Mouse (Mus musculus): ENCODE results near the gene Nr2f6. TPM values are rescaled to one million over a fixed set of nuclear protein-coding genes. Genes with fewer than 3 reads are reported as not detected.

Gene Nr2f6
- polyA plus RNA-seq (2015; fragmentation: Nextera tagmentation; extraction: Ambion mirVana), result 43.4 and 51.5 TPM in 2 replicates

GRCm38 (mm10) chr8:71381421-71381970 is at the start of gene Nr2f6:
TSS of gene Nr2f6 (minus strand) at chr8:71381960.
- under 1% methylated on average over 44 of the region's 89 CpGs for WGBS
- Histone ChIP-seq H3K4me2 (peak within 1 kb of the TSS; percentile 97), H3K36me3 (peaks cover 16% of the 10 kb centered on the region; the same call in 1 of the 2 replicates), H3K9me3 (replicated peaks) (no peaks in the 10 kb centered on the region), H3K27me3 (no peaks in the 10 kb centered on the region), H3K27ac (peak within 1 kb of the TSS; percentile 93), H3K4me1 (replicated peaks) (peaks cover 44% of the 10 kb centered on the region), H3K9ac (peak within 1 kb of the TSS; percentile 86), H3K4me3 (peak within 1 kb of the TSS; percentile 81)
- ATAC-seq (replicated peaks; ENCODE audit: insufficient number of reproducible peaks, insufficient read depth, low FRiP score, low read depth), result peak; percentile 51

GRCm38 (mm10) chr8:71422121-71422520 is 40.4 kb upstream of the Nr2f6 start:
- Histone ChIP-seq H3K27ac (no peak overlapping the region), H3K27me3 (no peaks in the 10 kb centered on the region), H3K4me3 (no peak overlapping the region), H3K9me3 (replicated peaks) (no peaks in the 10 kb centered on the region), H3K36me3 (no peaks in the 10 kb centered on the region), H3K4me2 (no peak overlapping the region), H3K4me1 (replicated peaks) (no peaks in the 10 kb centered on the region), H3K9ac (no peak overlapping the region)
- no peak for ATAC-seq (replicated peaks; ENCODE audit: insufficient number of reproducible peaks, insufficient read depth, low FRiP score, low read depth)

- no peaks in the 10 kb centered on the region; the same call in 1 of the 2 replicates for H3K27me3 ChIP-seq
- peaks cover 10% of the 10 kb centered on the region for H3K4me1 ChIP-seq (replicated peaks)
- no peak overlapping the region for H3K27ac ChIP-seq
- no peak overlapping the region for H3K4me3 ChIP-seq
- no peak overlapping the region for H3K4me2 ChIP-seq
- no peaks in the 10 kb centered on the region for H3K9me3 ChIP-seq (replicated peaks)
- no peak for ATAC-seq (replicated peaks; ENCODE audit: insufficient number of reproducible peaks, insufficient read depth, low FRiP score, low read depth)
- H3K9ac ChIP-seq, result no peak overlapping the region
- peaks cover 18% of the 10 kb centered on the region; the same call in 1 of the 2 replicates for H3K36me3 ChIP-seq
- WGBS, result 45% methylated on average over 11 of the region's 11 CpGs
Measured at GRCm38 (mm10) chr8:71411535-71412273, 29.9 kb upstream of the Nr2f6 start.

GRCm38 (mm10) chr8:71408231-71408630 is 26.5 kb upstream of the Nr2f6 start:
- H3K27ac ChIP-seq, result no peak overlapping the region
- ATAC-seq (replicated peaks; ENCODE audit: insufficient number of reproducible peaks, insufficient read depth, low FRiP score, low read depth), result no peak
- no peak overlapping the region for H3K4me2 ChIP-seq
- H3K9ac ChIP-seq, result no peak overlapping the region
- no peak overlapping the region for H3K4me3 ChIP-seq
- peaks cover 18% of the 10 kb centered on the region; the same call in 1 of the 2 replicates for H3K36me3 ChIP-seq
- no peaks in the 10 kb centered on the region for H3K9me3 ChIP-seq (replicated peaks)
- H3K27me3 ChIP-seq, result no peaks in the 10 kb centered on the region
- WGBS, result 91% methylated on average over 4 of the region's 4 CpGs
- H3K4me1 ChIP-seq (replicated peaks), result peaks cover 26% of the 10 kb centered on the region

GRCm38 (mm10) chr8:71407441-71407840 is 25.7 kb upstream of the Nr2f6 start:
- no peaks in the 10 kb centered on the region for H3K9me3 ChIP-seq (replicated peaks)
- H3K4me3 ChIP-seq, result no peak overlapping the region
- peaks cover 18% of the 10 kb centered on the region; the same call in 1 of the 2 replicates for H3K36me3 ChIP-seq
- peak overlapping the region; percentile 95; the same call in 1 of the 2 replicates for H3K4me2 ChIP-seq
- ATAC-seq (replicated peaks; ENCODE audit: insufficient number of reproducible peaks, insufficient read depth, low FRiP score, low read depth), result no peak
- WGBS, result 82% methylated on average over 14 of the region's 14 CpGs
- H3K4me1 ChIP-seq (replicated peaks), result peaks cover 26% of the 10 kb centered on the region
- no peak overlapping the region for H3K9ac ChIP-seq
- no peak overlapping the region for H3K27ac ChIP-seq
- no peaks in the 10 kb centered on the region for H3K27me3 ChIP-seq

- peak overlapping the region; percentile 95 for H3K4me2 ChIP-seq
- peaks cover 18% of the 10 kb centered on the region; the same call in 1 of the 2 replicates for H3K36me3 ChIP-seq
- 1% methylated on average over 55 of the region's 55 CpGs for WGBS
- ATAC-seq (replicated peaks; ENCODE audit: insufficient number of reproducible peaks, insufficient read depth, low FRiP score, low read depth), result peak; percentile 71; the same call in 1 of the 2 replicates
- H3K27me3 ChIP-seq, result no peaks in the 10 kb centered on the region
- peak overlapping the region; percentile 72 for H3K4me3 ChIP-seq
- no peaks in the 10 kb centered on the region for H3K9me3 ChIP-seq (replicated peaks)
- H3K27ac ChIP-seq, result peak overlapping the region; percentile 34; the same call in 1 of the 2 replicates
- peaks cover 26% of the 10 kb centered on the region for H3K4me1 ChIP-seq (replicated peaks)
- H3K9ac ChIP-seq, result peak overlapping the region; percentile 74
Measured at GRCm38 (mm10) chr8:71406099-71407015, 24.6 kb upstream of the Nr2f6 start.

GRCm38 (mm10) chr8:71405401-71406098 is 23.8 kb upstream of the Nr2f6 start, which contains the start of gene Ankle1:
TSS of gene Ankle1 (plus strand) at chr8:71406010.
- Histone ChIP-seq H3K27ac (peak within 1 kb of the TSS; percentile 34; the same call in 1 of the 2 replicates), H3K9me3 (replicated peaks) (no peaks in the 10 kb centered on the region), H3K9ac (peak within 1 kb of the TSS; percentile 74), H3K4me3 (peak within 1 kb of the TSS; percentile 72), H3K4me1 (replicated peaks) (peaks cover 26% of the 10 kb centered on the region), H3K4me2 (peak within 1 kb of the TSS; percentile 95), H3K27me3 (no peaks in the 10 kb centered on the region), H3K36me3 (peaks cover 18% of the 10 kb centered on the region; the same call in 1 of the 2 replicates)
- ATAC-seq (replicated peaks; ENCODE audit: insufficient number of reproducible peaks, insufficient read depth, low FRiP score, low read depth), result peak; percentile 88
- 18% methylated on average over 33 of the region's 33 CpGs for WGBS

- H3K4me2 ChIP-seq, result peak overlapping the region; percentile 95; the same call in 1 of the 2 replicates
Measured at GRCm38 (mm10) chr8:71404951-71405351, 23.2 kb upstream of the Nr2f6 start.

GRCm38 (mm10) chr8:71404011-71404410 is 22.3 kb upstream of the Nr2f6 start:
- peaks cover 26% of the 10 kb centered on the region for H3K4me1 ChIP-seq (replicated peaks)
- ATAC-seq (replicated peaks; ENCODE audit: insufficient number of reproducible peaks, insufficient read depth, low FRiP score, low read depth), result no peak
- no peak overlapping the region for H3K27ac ChIP-seq
- no peaks in the 10 kb centered on the region for H3K9me3 ChIP-seq (replicated peaks)
- no peak overlapping the region for H3K4me2 ChIP-seq
- H3K36me3 ChIP-seq, result peaks cover 14% of the 10 kb centered on the region; the same call in 1 of the 2 replicates
- 86% methylated on average over 8 of the region's 8 CpGs for WGBS
- no peak overlapping the region for H3K9ac ChIP-seq
- no peak overlapping the region for H3K4me3 ChIP-seq
- no peaks in the 10 kb centered on the region for H3K27me3 ChIP-seq

More at GRCm38 (mm10) chr8:71404951-71405351, 23.2 kb upstream of the Nr2f6 start:
- Histone ChIP-seq H3K36me3 (peaks cover 16% of the 10 kb centered on the region; the same call in 1 of the 2 replicates), H3K9ac (no peak overlapping the region), H3K27me3 (no peaks in the 10 kb centered on the region), H3K4me3 (no peak overlapping the region), H3K27ac (no peak overlapping the region), H3K4me1 (replicated peaks) (peaks cover 26% of the 10 kb centered on the region), H3K9me3 (replicated peaks) (no peaks in the 10 kb centered on the region)
- 84% methylated on average over 9 of the region's 9 CpGs for WGBS
- no peak for ATAC-seq (replicated peaks; ENCODE audit: insufficient number of reproducible peaks, insufficient read depth, low FRiP score, low read depth)

GRCm38 (mm10) chr8:71403107-71403885 is 21.5 kb upstream of the Nr2f6 start:
- no peak overlapping the region for H3K27ac ChIP-seq
- no peak for ATAC-seq (replicated peaks; ENCODE audit: insufficient number of reproducible peaks, insufficient read depth, low FRiP score, low read depth)
- 67% methylated on average over 6 of the region's 6 CpGs for WGBS
- H3K36me3 ChIP-seq, result peaks cover 14% of the 10 kb centered on the region
- no peak overlapping the region for H3K9ac ChIP-seq
- peaks cover 26% of the 10 kb centered on the region for H3K4me1 ChIP-seq (replicated peaks)
- H3K27me3 ChIP-seq, result no peaks in the 10 kb centered on the region
- H3K9me3 ChIP-seq (replicated peaks), result no peaks in the 10 kb centered on the region
- H3K4me2 ChIP-seq, result no peak overlapping the region
- H3K4me3 ChIP-seq, result no peak overlapping the region
